Mouse (Mus musculus) CH12.LX (cell line): ENCODE measurements around the gene Gfm2. TPM values are rescaled to one million over a fixed set of nuclear protein-coding genes. Genes with fewer than 3 reads are reported as not detected.

Experiments used
- DNase-seq: peaks from one replicate; pipeline ENCODE4 v3.0.0-alpha.2; 2013; ENCODE audit errors: extremely low read depth
- H3K27ac ChIP-seq: 2 replicates; pipeline ENCODE4 v1.5.1; 2012; ENCODE audit warnings: low read depth, mild to moderate bottlenecking, control low read depth, moderate library complexity; ENCODE audit not compliant: insufficient read depth
- H3K27me3 ChIP-seq: replicated peaks from 2 replicates; pipeline ENCODE3; 2012; ENCODE audit warnings: inconsistent platforms
- H3K36me3 ChIP-seq, 2 experiments: replicated peaks in 1 of 2; 2 replicates each; pipeline versions ENCODE3 to v1.6.1; 2012; ENCODE audit warnings: inconsistent platforms in 1 of 2, low read length in 1 of 2, mild to moderate bottlenecking in 1 of 2, mixed read lengths in 1 of 2, moderate library complexity in 1 of 2; ENCODE audit not compliant: control insufficient read depth in 1 of 2, insufficient read depth in 1 of 2
- H3K4me1 ChIP-seq, 2 experiments: 2 replicates each; pipeline ENCODE4 v1.6.1; 2012; ENCODE audit warnings: inconsistent platforms in 1 of 2, moderate library complexity in 1 of 2; ENCODE audit not compliant: insufficient read depth in 2 of 2, control insufficient read depth in 1 of 2
- H3K4me2 ChIP-seq: 2 replicates; pipeline ENCODE4 v1.6.1; 2012; ENCODE audit warnings: low read depth, mild to moderate bottlenecking, control low read depth; ENCODE audit not compliant: poor library complexity, insufficient read depth, severe bottlenecking
- H3K4me3 ChIP-seq, 3 experiments: fragments of 150-350 bp in 1 of 3; sonication (generic) in 1 of 3; replicated peaks in 1 of 3; 2 replicates each; pipeline versions ENCODE3 to v1.5.1; 2011 to 2012; ENCODE audit warnings: low read depth in 2 of 3, low read length in 2 of 3, mild to moderate bottlenecking in 2 of 3, moderate library complexity in 2 of 3, control low read depth in 1 of 3, improper control_type of control experiment in 1 of 3, inconsistent platforms in 1 of 3, mixed read lengths in 1 of 3; ENCODE audit not compliant: poor library complexity in 1 of 3
- H3K79me2 ChIP-seq: replicated peaks from 2 replicates; pipeline ENCODE4 v1.6.1; 2012; ENCODE audit warnings: mild to moderate bottlenecking, moderate library complexity; ENCODE audit not compliant: control insufficient read depth, poor library complexity, insufficient read depth, severe bottlenecking; ENCODE audit errors: extremely low read depth
- H3K9ac ChIP-seq: 2 replicates; pipeline ENCODE4 v1.6.1; 2012; ENCODE audit warnings: low read depth, mild to moderate bottlenecking, control low read depth, moderate library complexity; ENCODE audit not compliant: insufficient read depth
- H3K9me3 ChIP-seq: replicated peaks from 2 replicates; pipeline ENCODE3; 2012; ENCODE audit warnings: low read length, inconsistent platforms, mixed read lengths
- BHLHE40 ChIP-seq: IDR thresholded peaks from 2 replicates; pipeline ENCODE4 v1.6.1; 2011; ENCODE audit warnings: mild to moderate bottlenecking, low read depth, low read length, improper control_type of control experiment
- ELF1 ChIP-seq: IDR thresholded peaks from 2 replicates; pipeline ENCODE4 v1.6.1; 2014; ENCODE audit warnings: low read depth, mild to moderate bottlenecking, inconsistent platforms, low read length, improper control_type of control experiment
- EP300 ChIP-seq: IDR thresholded peaks from 2 replicates; pipeline ENCODE4 v1.6.1; 2011; ENCODE audit warnings: low read length, improper control_type of control experiment
- ETS1 ChIP-seq: conservative IDR thresholded peaks from 2 replicates; pipeline ENCODE4 v1.6.1; 2012; ENCODE audit warnings: low read depth, mild to moderate bottlenecking, inconsistent platforms, low read length, improper control_type of control experiment, moderate library complexity
- GABPA ChIP-seq: IDR thresholded peaks from 2 replicates; pipeline ENCODE4 v1.6.1; 2012; ENCODE audit warnings: low read depth, low read length, improper control_type of control experiment, inconsistent platforms; ENCODE audit not compliant: insufficient replicate concordance
- HCFC1 ChIP-seq: IDR thresholded peaks from 2 replicates; pipeline ENCODE4 v1.6.1; 2012; ENCODE audit warnings: low read depth, mild to moderate bottlenecking, inconsistent platforms, low read length, improper control_type of control experiment
- IRF4 ChIP-seq: IDR thresholded peaks from 2 replicates; pipeline ENCODE4 v1.6.1; 2014; ENCODE audit warnings: low read depth, mild to moderate bottlenecking, inconsistent platforms, low read length, improper control_type of control experiment
- MAX ChIP-seq: IDR thresholded peaks from 2 replicates; pipeline ENCODE4 v1.6.1; 2011; ENCODE audit warnings: low read length, improper control_type of control experiment
- MAZ ChIP-seq: IDR thresholded peaks from 2 replicates; pipeline ENCODE4 v1.6.1; 2012; ENCODE audit warnings: low read depth, mild to moderate bottlenecking, inconsistent platforms, low read length, improper control_type of control experiment, moderate library complexity
- MEF2A ChIP-seq: IDR thresholded peaks from 2 replicates; pipeline ENCODE4 v1.6.1; 2014; ENCODE audit warnings: low read depth, mild to moderate bottlenecking, inconsistent platforms, low read length, improper control_type of control experiment, borderline replicate concordance
- MXI1 ChIP-seq: IDR thresholded peaks from 2 replicates; pipeline ENCODE4 v1.6.1; 2011; ENCODE audit warnings: mild to moderate bottlenecking, low read depth, low read length, improper control_type of control experiment
- MYC ChIP-seq: IDR thresholded peaks from 2 replicates; pipeline ENCODE4 v1.6.1; 2011; ENCODE audit warnings: low read depth, mild to moderate bottlenecking, improper control_type of control experiment, low read length
- POLR2AphosphoS2 ChIP-seq: IDR thresholded peaks from 2 replicates; pipeline ENCODE4 v1.6.1; 2011; ENCODE audit warnings: low read depth, low read length, improper control_type of control experiment
- RCOR1 ChIP-seq: conservative IDR thresholded peaks from 2 replicates; pipeline ENCODE4 v1.6.1; 2012; ENCODE audit warnings: low read depth, mild to moderate bottlenecking, inconsistent platforms, low read length, improper control_type of control experiment
- TBP ChIP-seq: conservative IDR thresholded peaks from 2 replicates; pipeline ENCODE4 v1.6.1; 2011; ENCODE audit warnings: low read depth, low read length, improper control_type of control experiment
- TCF12 ChIP-seq: IDR thresholded peaks from 2 replicates; pipeline ENCODE4 v1.6.1; 2014; ENCODE audit warnings: low read depth, mild to moderate bottlenecking, inconsistent platforms, low read length, improper control_type of control experiment
- UBTF ChIP-seq: IDR thresholded peaks from 2 replicates; pipeline ENCODE4 v1.6.1; 2012; ENCODE audit warnings: low read depth, mild to moderate bottlenecking, inconsistent platforms, low read length, improper control_type of control experiment, moderate library complexity
- USF1 ChIP-seq: IDR thresholded peaks from 2 replicates; pipeline ENCODE4 v1.6.1; 2014; ENCODE audit warnings: low read depth, mild to moderate bottlenecking, inconsistent platforms, low read length, improper control_type of control experiment
- ZKSCAN1 ChIP-seq: IDR thresholded peaks from 2 replicates; pipeline ENCODE4 v1.6.1; 2012; ENCODE audit warnings: low read depth, inconsistent platforms, low read length, improper control_type of control experiment, borderline replicate concordance
- dilution Hi-C: fragments of 300-500 bp; cut with MboI; formaldehyde crosslinking; loops from 2 replicates; pipeline ENCODE4 v1.14.3; 2020; ENCODE audit warnings: low sequenced_read_pairs; ENCODE audit not compliant: extremely low pct_unique_long_range_greater_than_20kb, extremely low pct_ligation_motif_present
- in situ Hi-C: fragments of 300-500 bp; cut with MboI; formaldehyde crosslinking; loops from 3 replicates; pipeline ENCODE4 v1.14.3; 2019; ENCODE audit warnings: low sequenced_read_pairs, low pct_ligation_motif_present, low pct_unique_long_range_greater_than_20kb, mixed read lengths
- polyA plus RNA-seq: library from polyadenylated mRNA; unstranded; fragments of >175 nt; gene quantifications from 2 replicates; pipeline ENCODE4 v1.2.1, GENCODE M21; 2012; ENCODE audit warnings: low read depth; ENCODE audit not compliant: insufficient read length
- total RNA-seq, 2 experiments: library from RNA; depleted of rRNA; stranded (reverse); fragments of 300-350 nt in 1 of 2; fragments of >200 nt in 1 of 2; gene quantifications; 2 replicates each; pipeline ENCODE4 v1.2.3; 2012 to 2014

Gfm2 gene
- total and polyA plus RNA-seq, 3 experiments = 35.5 to 38.0 (median 37.4) TPM

DNA sequence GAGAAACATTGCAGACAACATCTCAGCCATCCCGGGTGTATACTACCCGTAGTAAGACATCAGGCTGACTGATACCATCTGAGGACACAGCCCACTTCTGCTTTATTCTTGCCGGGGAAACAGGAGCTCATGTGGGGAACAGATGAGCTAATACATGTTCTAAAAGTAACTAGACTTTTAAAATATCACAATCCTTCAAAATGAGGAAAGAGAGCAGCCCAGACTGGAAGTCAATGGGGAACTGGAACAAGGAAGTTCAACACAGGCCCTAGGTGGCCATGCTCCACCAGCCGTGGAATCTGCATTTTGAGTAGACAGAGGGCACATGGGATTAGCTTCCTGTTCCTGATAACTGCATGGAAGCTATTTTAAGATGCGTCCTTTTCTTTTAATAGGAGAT is 50.0 kb downstream of the Gfm2 start:
- H3K4me1 ChIP-seq = peaks cover 3 to 27% of the 10 kb centered on the region in 2 experiments
- peaks cover 11 to 62% of the 10 kb centered on the region in 2 experiments for H3K36me3 ChIP-seq
- H3K9me3 ChIP-seq = no peaks in the 10 kb centered on the region
- in situ Hi-C loops = no loop called here
- no peak overlapping the region for H3K4me2 ChIP-seq
- peak overlapping the region; percentile 33; the same call in 1 of the 2 replicates for H3K27ac ChIP-seq
- H3K9ac ChIP-seq = no peak overlapping the region
- dilution Hi-C loops = no loop called here
- peak; percentile 74 for DNase-seq
- TF ChIP-seq IRF4 (peak; percentile 54), MXI1 (no peak), MAZ (no peak), TCF12 (0 out of 2 replicates have a peak, but pooled peaks have one; percentile 11), MYC (peak; percentile 54; the same call in 1 of the 2 replicates), MEF2A (peak; percentile 77; the same call in 1 of the 2 replicates), USF1 (no peak), MAX (peak; percentile 61; the same call in 1 of the 2 replicates), ETS1 (peak; percentile 33), HCFC1 (no peak), ELF1 (peak; percentile 62), ZKSCAN1 (no peak), UBTF (no peak), RCOR1 (0 out of 2 replicates have a peak, but pooled peaks have one; percentile 50), BHLHE40 (peak; percentile 30; the same call in 1 of the 2 replicates), EP300 (peak; percentile 77), POLR2AphosphoS2 (no peak), TBP (0 out of 2 replicates have a peak, but pooled peaks have one; percentile 42)
- no peaks in the 10 kb centered on the region for H3K79me2 ChIP-seq
- no peak overlapping the region for H3K4me3 ChIP-seq
- no peaks in the 10 kb centered on the region for H3K27me3 ChIP-seq

DNA sequence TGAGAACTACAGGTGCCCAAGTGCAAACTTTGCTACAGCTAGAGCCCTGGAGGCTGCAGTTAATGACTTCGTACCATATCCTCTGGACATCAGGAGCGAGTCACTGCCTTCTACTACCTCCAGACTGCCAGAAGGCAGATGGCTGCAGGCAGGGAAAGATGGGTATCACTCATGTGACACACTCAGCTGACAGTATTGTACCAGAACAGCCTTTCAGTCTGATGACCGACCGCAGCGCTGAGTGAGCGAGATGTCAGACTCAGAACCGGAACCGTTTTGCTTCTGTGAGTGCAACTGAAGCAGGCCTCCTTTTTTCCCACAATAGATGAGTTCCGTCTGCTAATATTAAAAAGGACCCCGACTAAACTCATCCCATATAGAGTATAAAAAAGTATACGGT is 54.9 kb downstream of the Gfm2 start:
- H3K4me3 ChIP-seq = no peak overlapping the region
- no peak overlapping the region for H3K9ac ChIP-seq
- peaks cover 2 to 39% of the 10 kb centered on the region in 2 experiments for H3K36me3 ChIP-seq
- no peak overlapping the region for H3K4me2 ChIP-seq
- peaks cover 7 to 36% of the 10 kb centered on the region in 2 experiments; a peak in 3 of 4 replicates for H3K4me1 ChIP-seq
- H3K27me3 ChIP-seq = no peaks in the 10 kb centered on the region
- in situ Hi-C loops = no loop called here
- no peaks in the 10 kb centered on the region for H3K9me3 ChIP-seq
- H3K27ac ChIP-seq = no peak overlapping the region
- H3K79me2 ChIP-seq = no peaks in the 10 kb centered on the region
- no peak for TF ChIP-seq GABPA
- no peak for DNase-seq
- dilution Hi-C loops = no loop called here
